Mouse (Mus musculus) layer of hippocampus, adult 2 months (tissue): ENCODE data around the gene Abca1. TPM values are rescaled to one million over a fixed set of nuclear protein-coding genes. Genes with fewer than 3 reads are reported as not detected.

Experiments used
- DNase-seq, 2 experiments: peaks; one replicate each; pipeline ENCODE4 v3.0.0; 2022; ENCODE audit warnings: low spot score in 2 of 2
- H3K27ac ChIP-seq: fragments of 200-600 bp; 2 replicates; pipeline ENCODE4 v1.8.1; 2022
- H3K4me3 ChIP-seq: fragments of 200-600 bp; 2 replicates; pipeline ENCODE4 v1.8.1; 2022; ENCODE audit warnings: mild to moderate bottlenecking
- CTCF ChIP-seq: fragments of 200-600 bp; conservative IDR thresholded peaks from 2 replicates; pipeline ENCODE4 v1.8.1; 2022; ENCODE audit warnings: antibody characterized with exemption, mild to moderate bottlenecking, moderate library complexity
- total RNA-seq, 2 experiments: library from RNA; stranded (reverse); gene quantifications; 2 replicates each; pipeline ENCODE4 v1.2.3; 2021

Abca1 gene
- total RNA-seq, 2 experiments from 2014 or later = 20.7 to 22.3 TPM

DNA sequence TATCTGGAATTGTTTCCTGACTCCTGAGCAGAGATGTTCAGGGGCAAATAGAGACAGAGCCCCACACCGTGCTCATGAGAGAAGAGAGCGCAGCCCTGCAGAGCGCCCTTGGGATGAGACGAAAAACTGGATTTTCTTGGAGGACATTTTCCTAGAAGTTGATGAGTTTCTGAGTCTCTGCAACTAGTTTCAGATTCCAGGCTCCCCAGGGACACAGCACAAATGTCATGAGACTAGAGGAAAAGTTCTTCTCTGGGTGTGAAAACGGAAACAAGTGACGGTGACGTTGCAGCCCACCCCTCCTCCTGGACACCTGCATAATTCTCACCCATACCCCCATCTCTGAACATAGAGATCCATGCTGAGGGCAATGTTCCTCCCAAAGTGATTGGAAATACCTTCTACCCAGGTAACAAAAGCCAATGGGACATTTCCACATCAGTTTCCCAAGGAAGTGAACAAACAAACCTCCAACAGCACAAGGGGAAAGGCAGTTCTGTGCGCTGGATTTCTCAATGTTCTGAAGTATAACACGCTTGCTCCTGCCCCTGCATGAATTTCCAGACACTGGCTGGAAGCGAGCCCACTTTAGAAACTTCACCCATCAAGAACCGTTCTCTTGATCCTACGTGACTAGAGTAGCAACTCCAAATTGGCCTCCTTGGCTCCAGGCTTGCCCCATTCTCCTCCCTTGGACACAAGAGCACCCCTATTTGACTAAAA lies 13.3 kb downstream of the Abca1 start:
- DNase-seq = no peak
- Histone ChIP-seq H3K4me3 (no peak overlapping the region), H3K27ac (no peak overlapping the region)
- no peak for TF ChIP-seq CTCF

- H3K4me3 ChIP-seq = no peak overlapping the region
- H3K27ac ChIP-seq = no peak overlapping the region
- DNase-seq = no peak
- TF ChIP-seq CTCF = peak; percentile 65
Observed at GRCm38 (mm10) chr4:53145434-53146168, 14.1 kb downstream of the Abca1 start.

GRCm38 (mm10) chr4:53144571-53144970 lies 15.1 kb downstream of the Abca1 start:
- TF ChIP-seq CTCF = no peak
- Histone ChIP-seq H3K4me3 (no peak overlapping the region), H3K27ac (no peak overlapping the region)
- no peak for DNase-seq

DNA sequence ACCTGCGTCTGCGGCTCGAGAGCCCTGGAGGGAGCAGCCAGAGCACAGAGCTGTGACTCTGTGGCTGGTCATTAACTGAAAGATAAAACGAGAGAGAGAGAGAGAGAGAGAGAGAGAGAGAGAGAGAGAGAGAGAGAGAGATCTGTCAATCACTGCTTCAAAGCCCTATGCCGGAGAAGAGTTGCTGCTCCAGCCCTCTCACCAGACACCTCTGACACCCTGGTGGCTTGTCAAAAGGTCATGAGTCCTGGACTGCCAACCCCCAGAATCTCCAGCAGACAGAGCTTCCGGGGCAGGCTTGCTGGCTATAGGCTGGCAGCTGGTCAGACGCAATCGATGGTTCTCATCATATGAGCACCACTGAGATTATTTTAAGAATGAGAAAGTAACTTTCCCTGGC lies 15.7 kb downstream of the Abca1 start:
- Histone ChIP-seq H3K4me3 (no peak overlapping the region), H3K27ac (no peak overlapping the region)
- DNase-seq = no peak
- TF ChIP-seq CTCF = no peak

DNA sequence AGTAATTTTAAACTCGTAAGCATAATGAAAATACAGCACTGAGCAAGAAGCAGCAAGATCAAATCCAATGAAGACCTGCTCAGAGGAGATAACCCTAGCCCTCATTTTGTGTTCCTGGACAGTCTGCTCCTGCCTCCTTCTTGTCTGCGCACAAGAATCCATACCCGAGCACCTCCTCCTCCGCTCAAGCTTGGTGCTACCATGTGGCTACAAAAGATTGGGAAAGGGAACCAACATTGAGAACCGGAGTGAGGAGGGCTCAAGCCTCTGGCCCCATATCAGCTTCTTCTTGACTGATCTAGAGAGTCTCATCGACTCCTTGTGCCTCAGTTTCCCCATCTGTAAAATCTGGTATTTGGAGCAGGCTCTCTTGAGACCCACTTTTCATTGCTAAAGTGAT lies 19.0 kb downstream of the Abca1 start:
- Histone ChIP-seq H3K4me3 (no peak overlapping the region), H3K27ac (no peak overlapping the region)
- DNase-seq = no peak
- TF ChIP-seq CTCF = no peak

- H3K4me3 ChIP-seq = no peak overlapping the region
- no peak for DNase-seq
- H3K27ac ChIP-seq = no peak overlapping the region
- TF ChIP-seq CTCF = no peak
Observed at GRCm38 (mm10) chr4:53139495-53139894, 20.2 kb downstream of the Abca1 start.

GRCm38 (mm10) chr4:53138974-53139373 lies 20.7 kb downstream of the Abca1 start:
- H3K4me3 ChIP-seq = no peak overlapping the region
- TF ChIP-seq CTCF = no peak
- H3K27ac ChIP-seq = no peak overlapping the region
- no peak for DNase-seq

DNA sequence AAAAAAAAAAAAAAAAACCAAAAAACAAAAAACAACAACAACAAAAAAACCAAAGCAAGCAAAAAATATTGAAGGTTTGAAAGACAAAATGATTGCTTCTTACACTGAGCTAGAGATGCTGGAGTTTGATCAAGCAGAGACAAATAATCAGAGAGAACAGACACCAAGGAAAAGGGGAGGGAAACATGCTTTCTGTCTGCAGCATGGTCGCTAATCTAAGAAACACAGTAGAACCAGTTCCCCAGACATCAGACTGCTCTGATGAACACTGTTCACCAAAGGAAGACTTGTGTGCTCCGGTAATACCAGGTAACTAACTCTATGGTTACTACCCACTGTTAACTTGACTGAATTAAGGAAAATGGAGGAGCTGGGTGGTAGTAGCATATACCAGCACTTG lies 22.6 kb downstream of the Abca1 start:
- no peak for TF ChIP-seq CTCF
- H3K4me3 ChIP-seq = no peak overlapping the region
- no peak for DNase-seq
- no peak overlapping the region for H3K27ac ChIP-seq

DNA sequence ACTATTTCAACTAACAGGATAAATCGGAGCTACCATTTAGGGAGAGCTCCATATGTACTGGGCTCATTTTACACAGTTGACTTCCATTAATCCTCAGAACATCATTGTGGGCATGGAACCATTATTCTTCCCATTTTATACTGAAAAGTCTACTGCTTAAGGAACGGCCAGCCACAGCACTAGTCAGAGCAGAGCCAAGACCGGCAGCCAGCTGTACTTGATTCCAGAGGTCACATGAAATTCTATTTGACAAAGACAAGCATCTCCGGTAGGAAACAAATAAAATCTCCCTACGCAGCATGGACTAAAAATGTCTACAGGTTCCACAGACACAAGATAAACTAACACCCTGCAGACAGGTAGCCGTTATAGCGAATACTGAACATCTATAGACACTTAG lies 24.9 kb downstream of the Abca1 start:
- no peak overlapping the region for H3K4me3 ChIP-seq
- no peak for DNase-seq
- no peak for TF ChIP-seq CTCF
- H3K27ac ChIP-seq = no peak overlapping the region

DNA sequence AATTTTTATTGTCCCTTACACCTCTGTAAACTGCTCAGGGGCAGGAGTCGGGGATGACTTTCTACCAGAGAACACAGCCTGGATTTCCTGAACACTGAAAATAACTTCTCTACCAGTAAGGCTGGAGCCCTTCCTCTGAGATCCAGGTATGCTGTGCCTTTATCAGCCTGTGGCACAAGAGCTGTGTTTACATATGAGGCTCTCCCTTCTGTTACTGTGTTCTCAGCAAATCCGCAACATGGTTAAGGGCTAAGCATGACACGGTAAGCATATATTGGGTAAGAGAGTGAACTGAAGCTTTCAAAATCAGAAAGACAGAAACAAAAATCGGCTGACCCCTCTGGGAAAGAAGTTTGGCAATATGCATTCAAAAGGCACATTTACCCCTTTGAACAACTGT lies 25.7 kb downstream of the Abca1 start:
- DNase-seq = no peak
- Histone ChIP-seq H3K27ac (no peak overlapping the region), H3K4me3 (no peak overlapping the region)
- TF ChIP-seq CTCF = no peak

DNA sequence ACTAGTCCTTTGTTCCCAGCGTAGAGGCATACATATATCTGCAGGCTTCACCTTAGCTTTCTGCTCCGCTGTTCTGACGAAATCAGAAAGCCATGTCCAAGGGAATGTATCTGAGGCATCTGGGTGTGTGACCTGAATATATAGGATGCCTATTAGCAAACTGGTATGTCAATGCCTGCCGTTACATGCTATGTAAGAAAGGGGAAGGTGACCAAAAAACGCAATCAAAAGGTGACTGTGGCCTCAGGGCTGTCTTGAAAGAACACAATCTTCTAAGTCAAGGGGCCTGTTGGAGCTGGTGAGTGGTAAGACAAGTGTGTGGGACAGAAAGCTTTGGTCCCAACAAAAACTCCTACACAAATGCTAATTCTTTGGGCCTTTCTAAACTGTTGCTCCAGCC lies 28.2 kb downstream of the Abca1 start:
- no peak overlapping the region for H3K4me3 ChIP-seq
- no peak overlapping the region for H3K27ac ChIP-seq
- no peak for TF ChIP-seq CTCF
- no peak for DNase-seq

DNA sequence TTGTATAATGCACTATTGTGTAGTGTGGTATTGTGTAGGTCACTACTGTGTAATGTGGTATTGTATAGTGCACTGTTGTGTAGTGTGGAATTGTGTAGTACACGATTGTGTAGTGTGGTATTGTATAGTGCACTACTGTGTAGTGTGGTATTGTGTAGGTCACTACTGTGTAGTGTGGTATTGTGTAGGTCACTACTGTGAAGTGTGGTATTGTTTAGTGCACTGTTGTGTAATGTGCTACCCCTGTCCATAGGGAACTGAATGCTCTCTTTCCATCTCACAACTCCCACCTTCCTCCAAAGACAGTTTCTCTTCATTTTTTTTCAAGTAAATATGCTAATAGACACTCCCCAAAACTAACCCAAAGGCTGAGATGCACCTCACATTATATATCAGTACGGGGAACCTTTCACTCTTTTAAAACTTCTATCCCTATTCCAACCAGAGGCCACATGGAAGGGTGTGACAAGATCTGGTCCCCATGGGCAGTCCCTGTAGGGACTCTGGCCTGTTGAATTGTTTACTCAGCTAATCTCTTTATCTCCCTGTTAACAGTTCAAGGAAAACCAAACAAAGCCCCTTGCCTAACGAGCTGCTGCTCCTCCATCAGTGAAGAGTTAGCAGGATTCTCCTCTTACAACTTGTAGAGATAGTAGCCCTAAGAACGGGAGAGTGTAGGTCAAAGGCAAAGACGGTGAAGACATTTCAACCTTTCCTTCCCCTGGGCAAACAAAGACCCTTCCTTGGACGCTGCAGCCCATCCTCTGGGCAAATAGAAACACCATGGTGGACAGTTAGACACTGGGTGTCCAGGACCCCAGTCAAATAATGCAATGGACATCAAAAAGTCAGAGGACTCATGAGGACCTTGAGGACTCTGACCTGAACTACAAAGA lies 28.8 kb downstream of the Abca1 start:
- DNase-seq = no peak
- TF ChIP-seq CTCF = no peak
- Histone ChIP-seq H3K27ac (no peak overlapping the region), H3K4me3 (no peak overlapping the region)

GRCm38 (mm10) chr4:53129716-53130301 lies 29.9 kb downstream of the Abca1 start:
- H3K4me3 ChIP-seq = no peak overlapping the region
- no peak for DNase-seq
- no peak overlapping the region for H3K27ac ChIP-seq
- no peak for TF ChIP-seq CTCF
